Mouse (Mus musculus) embryonic facial prominence, embryonic 13.5 days (tissue): ENCODE results near the gene Gm28308. TPM values are rescaled to one million over a fixed set of nuclear protein-coding genes. Genes with fewer than 3 reads are reported as not detected.

ENCODE experiments used
- ATAC-seq: fragments of 200-750 bp; cut with Nextera tagmentation; 2 replicates; pipeline ENCODE4 v1.8.0; 2017; ENCODE audit warnings: low read depth; ENCODE audit not compliant: insufficient number of reproducible peaks, insufficient read depth, low FRiP score, low TSS enrichment
- H3K27ac ChIP-seq: fragments of 300-500 bp; sonication (generic); 2 replicates; pipeline ENCODE4 v1.5.1; 2015; ENCODE audit warnings: moderate library complexity, mild to moderate bottlenecking, inconsistent platforms
- H3K27me3 ChIP-seq: fragments of 300-500 bp; sonication (generic); 2 replicates; pipeline ENCODE4 v1.6.1; 2015; ENCODE audit warnings: mild to moderate bottlenecking, inconsistent platforms
- H3K36me3 ChIP-seq: fragments of 300-500 bp; sonication (generic); 2 replicates; pipeline ENCODE4 v1.6.1; 2015; ENCODE audit warnings: mild to moderate bottlenecking, inconsistent platforms
- H3K4me1 ChIP-seq: fragments of 300-500 bp; sonication (generic); 2 replicates; pipeline ENCODE4 v1.6.1; 2015; ENCODE audit warnings: inconsistent platforms
- H3K4me2 ChIP-seq: fragments of 300-500 bp; sonication (generic); 2 replicates; pipeline ENCODE4 v1.6.1; 2015; ENCODE audit warnings: moderate library complexity, mild to moderate bottlenecking, inconsistent platforms
- H3K4me3 ChIP-seq: fragments of 300-500 bp; sonication (generic); 2 replicates; pipeline ENCODE4 v1.5.1; 2015; ENCODE audit warnings: mild to moderate bottlenecking, inconsistent platforms
- H3K9ac ChIP-seq: fragments of 300-500 bp; sonication (generic); 2 replicates; pipeline ENCODE4 v1.6.1; 2015; ENCODE audit warnings: mild to moderate bottlenecking, inconsistent platforms
- H3K9me3 ChIP-seq: fragments of 300-500 bp; sonication (generic); 2 replicates; pipeline ENCODE4 v1.6.1; 2016; ENCODE audit warnings: inconsistent platforms
- WGBS: fragments of 180-500 bp; shearing (Covaris S2); methylation state at CpG from one replicate; pipeline ENCODE4 v1.1.7; 2015; ENCODE audit warnings: mixed read lengths; 5-methylcytosine and 5-hydroxymethylcytosine counted together
- polyA plus RNA-seq: library from polyadenylated mRNA; unstranded; fragments of >200 nt; fragmentation: Nextera tagmentation; extraction: Ambion mirVana; gene quantifications from 2 replicates; pipeline ENCODE4 v1.2.1, GENCODE M21; 2015

Gene Gm28308
- polyA plus RNA-seq, 1 experiment from 2014 or later, result not detected

- H3K9me3 ChIP-seq, result no peaks in the 10 kb centered on the region
- no peak overlapping the region for H3K9ac ChIP-seq
- no peak overlapping the region for H3K4me2 ChIP-seq
- WGBS, result 17% methylated on average over 6 of the region's 6 CpGs
- no peak overlapping the region for H3K4me3 ChIP-seq
- 0 out of 2 replicates have a peak, but pooled peaks cover 8% of the 10 kb centered on the region for H3K4me1 ChIP-seq
- no peak overlapping the region for H3K27ac ChIP-seq
- peaks cover 98% of the 10 kb centered on the region for H3K27me3 ChIP-seq
- ATAC-seq, result no peak
- H3K36me3 ChIP-seq, result no peaks in the 10 kb centered on the region
Measured at GRCm38 (mm10) chr6:52235866-52236265, 22.7 kb upstream of the Gm28308 start.

DNA sequence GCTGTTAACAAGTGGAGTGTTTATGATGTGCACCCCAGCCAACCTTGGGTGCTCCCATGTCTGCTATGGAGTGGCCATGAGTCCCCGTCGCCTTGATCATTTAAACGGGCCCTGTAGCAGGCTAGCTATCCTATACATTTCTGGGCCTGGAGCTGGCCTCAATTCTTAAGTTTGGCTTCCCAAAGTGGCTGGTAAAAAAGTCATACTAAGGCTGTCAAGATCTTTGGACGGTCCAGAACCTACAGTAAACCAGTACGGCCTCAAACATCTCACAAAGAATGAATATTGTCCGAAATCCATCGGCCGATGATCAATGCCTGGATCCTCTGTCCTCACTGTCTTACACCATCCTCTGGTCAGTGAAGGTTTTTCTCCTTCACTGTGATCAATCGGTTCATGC is 22.1 kb upstream of the Gm28308 start:
- Histone ChIP-seq H3K4me3 (no peak overlapping the region), H3K27me3 (peaks cover 98% of the 10 kb centered on the region), H3K4me1 (peaks cover 8% of the 10 kb centered on the region; the same call in 1 of the 2 replicates), H3K27ac (no peak overlapping the region), H3K9ac (no peak overlapping the region), H3K36me3 (no peaks in the 10 kb centered on the region), H3K4me2 (no peak overlapping the region), H3K9me3 (no peaks in the 10 kb centered on the region)
- no peak for ATAC-seq
- WGBS, result 23% methylated on average over 9 of the region's 9 CpGs

DNA sequence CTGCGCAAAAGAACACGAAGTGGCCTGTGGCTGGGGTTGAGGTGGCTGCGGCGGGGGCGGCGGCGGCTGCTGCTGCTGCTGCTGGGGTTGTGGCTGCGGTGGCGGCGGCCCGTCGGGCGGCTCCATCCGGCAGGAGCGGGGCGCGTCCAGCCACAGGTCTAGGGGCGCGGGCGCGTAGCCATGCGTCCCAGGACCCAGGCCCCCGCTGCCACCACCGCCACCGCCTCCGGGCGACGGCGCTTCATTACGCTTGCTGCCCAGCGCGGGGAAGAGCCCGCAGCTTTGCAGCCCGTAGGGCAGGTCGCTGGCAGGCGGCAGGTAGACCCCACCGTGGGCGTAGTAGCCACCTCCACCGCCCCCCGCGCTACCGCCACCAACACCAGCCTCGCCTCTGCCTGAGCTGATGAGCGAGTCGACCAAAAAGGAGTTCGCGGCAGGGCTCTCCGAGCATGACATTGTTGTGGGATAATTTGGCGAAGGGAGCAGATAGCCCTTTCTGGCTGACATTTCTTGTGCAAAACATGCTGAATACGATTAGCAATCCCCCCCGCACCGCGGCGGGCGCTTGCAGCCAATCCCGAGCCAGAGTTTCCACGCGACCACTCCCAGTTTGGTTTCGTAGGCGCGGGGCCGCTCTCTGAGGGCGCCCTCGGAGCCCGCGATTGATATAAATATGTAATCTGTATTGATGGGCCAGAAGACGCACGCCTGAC is 21.4 kb upstream of the Gm28308 start:
- H3K4me3 ChIP-seq, result peak overlapping the region; percentile 13; the same call in 1 of the 2 replicates
- no peaks in the 10 kb centered on the region for H3K36me3 ChIP-seq
- no peak for ATAC-seq
- H3K27ac ChIP-seq, result no peak overlapping the region
- H3K9ac ChIP-seq, result no peak overlapping the region
- 1% methylated on average over 67 of the region's 68 CpGs for WGBS
- H3K27me3 ChIP-seq, result peaks cover 98% of the 10 kb centered on the region
- no peaks in the 10 kb centered on the region for H3K9me3 ChIP-seq
- peaks cover 11% of the 10 kb centered on the region; the same call in 1 of the 2 replicates for H3K4me1 ChIP-seq
- no peak overlapping the region for H3K4me2 ChIP-seq

- peaks cover 14% of the 10 kb centered on the region; the same call in 1 of the 2 replicates for H3K4me1 ChIP-seq
- H3K36me3 ChIP-seq, result no peaks in the 10 kb centered on the region
- ATAC-seq, result no peak
- peaks cover 99% of the 10 kb centered on the region for H3K27me3 ChIP-seq
- no peaks in the 10 kb centered on the region for H3K9me3 ChIP-seq
- H3K4me2 ChIP-seq, result no peak overlapping the region
- 1% methylated on average over 70 of the region's 70 CpGs for whole genome bisulfite sequencing
- no peak overlapping the region for H3K27ac ChIP-seq
- no peak overlapping the region for H3K9ac ChIP-seq
- H3K4me3 ChIP-seq, result peak overlapping the region; percentile 13; the same call in 1 of the 2 replicates
Measured at GRCm38 (mm10) chr6:52233546-52234427, 20.6 kb upstream of the Gm28308 start.

DNA sequence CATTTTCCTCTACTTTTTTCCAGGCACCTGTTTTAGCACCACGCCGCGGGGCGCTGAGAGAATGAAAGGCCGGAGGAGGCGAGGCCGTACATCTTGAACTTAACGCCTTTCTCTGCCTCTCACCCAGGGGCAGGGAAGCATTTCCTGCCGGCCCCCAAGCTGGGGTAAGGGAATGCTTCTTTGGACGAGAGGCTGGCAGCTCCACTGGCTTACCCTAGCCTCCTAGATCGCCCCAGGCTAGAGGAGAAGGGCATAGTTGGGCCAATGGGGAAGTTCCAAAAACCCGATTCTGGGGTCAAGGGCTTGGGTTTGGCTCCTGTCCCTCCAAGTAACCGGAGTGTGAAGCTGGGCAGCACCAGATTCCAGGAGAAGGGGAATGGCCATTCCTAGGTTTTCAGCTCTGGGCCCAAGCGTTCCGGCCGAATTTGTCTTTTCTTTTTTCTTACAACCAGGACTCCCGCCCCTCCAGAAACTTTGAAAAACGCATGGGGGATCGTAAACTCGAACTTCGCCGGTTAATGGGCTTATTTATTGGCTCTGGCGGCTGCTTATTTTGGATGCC is 19.9 kb upstream of the Gm28308 start:
- H3K4me3 ChIP-seq, result no peak overlapping the region
- no peak overlapping the region for H3K4me2 ChIP-seq
- H3K27me3 ChIP-seq, result peaks cover 98% of the 10 kb centered on the region
- no peaks in the 10 kb centered on the region for H3K9me3 ChIP-seq
- no peak for ATAC-seq
- no peak overlapping the region for H3K9ac ChIP-seq
- 3% methylated on average over 23 of the region's 23 CpGs for WGBS
- no peak overlapping the region for H3K27ac ChIP-seq
- H3K4me1 ChIP-seq, result peaks cover 14% of the 10 kb centered on the region; the same call in 1 of the 2 replicates
- no peaks in the 10 kb centered on the region for H3K36me3 ChIP-seq

DNA sequence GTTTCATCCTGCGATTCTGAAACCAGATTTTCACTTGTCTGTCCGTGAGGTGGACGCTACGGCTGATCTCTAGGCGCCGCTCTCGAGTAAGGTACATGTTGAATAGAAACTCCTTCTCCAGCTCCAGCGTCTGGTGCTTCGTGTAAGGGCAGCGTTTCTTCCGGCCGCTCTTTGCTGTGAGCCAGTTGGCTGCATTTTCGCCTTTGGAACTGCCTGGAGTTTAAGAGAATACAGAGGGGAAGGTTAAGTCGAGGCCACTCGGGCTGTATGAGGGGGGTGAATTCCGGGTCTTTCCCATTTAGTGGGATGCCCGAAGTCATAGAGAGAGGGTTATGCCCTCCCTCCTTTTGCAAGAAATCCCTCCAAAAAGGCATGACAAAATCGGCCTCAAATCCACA is 19.4 kb upstream of the Gm28308 start:
- Histone ChIP-seq H3K9me3 (no peaks in the 10 kb centered on the region), H3K9ac (no peak overlapping the region), H3K36me3 (no peaks in the 10 kb centered on the region), H3K27ac (no peak overlapping the region), H3K4me1 (peaks cover 14% of the 10 kb centered on the region; the same call in 1 of the 2 replicates), H3K4me2 (no peak overlapping the region), H3K27me3 (peaks cover 97% of the 10 kb centered on the region), H3K4me3 (no peak overlapping the region)
- WGBS, result under 1% methylated on average over 18 of the region's 18 CpGs
- no peak for ATAC-seq

DNA sequence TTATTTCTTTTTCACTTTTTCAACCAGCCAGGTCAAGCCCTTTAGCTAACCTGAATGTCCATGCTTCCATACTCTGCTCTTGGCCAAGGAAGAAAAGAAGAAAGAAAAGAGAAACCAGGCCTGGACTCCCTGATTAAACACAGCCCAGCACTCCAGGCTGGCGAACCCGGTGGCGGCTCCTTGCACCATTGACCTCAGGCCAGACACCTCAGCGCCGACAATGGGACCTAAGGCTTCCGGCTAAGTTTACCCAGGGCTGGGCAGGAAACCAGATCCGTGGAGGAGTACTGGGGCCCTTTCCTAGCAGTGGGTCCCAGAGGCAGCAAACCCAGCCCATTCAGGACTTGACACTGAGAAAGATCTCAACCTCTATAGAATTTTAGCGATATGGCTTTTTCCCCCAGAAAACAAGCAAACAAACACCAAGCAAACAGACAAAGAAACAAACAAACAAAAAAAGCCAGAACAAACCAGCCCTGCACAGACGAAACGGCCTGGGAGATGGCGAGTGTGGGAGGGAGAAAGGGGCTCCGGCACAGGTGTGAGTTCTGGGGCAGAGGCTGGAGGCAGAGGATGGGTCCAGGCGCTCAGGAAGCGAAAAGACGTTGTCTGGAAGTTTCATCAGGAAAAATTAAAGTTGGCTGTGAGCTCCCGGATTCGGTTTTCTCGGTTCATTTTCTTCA is 18.9 kb upstream of the Gm28308 start:
- Histone ChIP-seq H3K27me3 (peaks cover 97% of the 10 kb centered on the region), H3K9me3 (no peaks in the 10 kb centered on the region), H3K4me2 (no peak overlapping the region), H3K4me1 (peaks cover 14% of the 10 kb centered on the region; the same call in 1 of the 2 replicates), H3K36me3 (no peaks in the 10 kb centered on the region), H3K9ac (no peak overlapping the region), H3K27ac (no peak overlapping the region), H3K4me3 (no peak overlapping the region)
- no peak for ATAC-seq
- under 1% methylated on average over 18 of the region's 18 CpGs for WGBS

- H3K27ac ChIP-seq, result no peak within 1 kb of the TSS
- no peak for ATAC-seq
- H3K4me2 ChIP-seq, result no peak within 1 kb of the TSS
- peaks cover 97% of the 10 kb centered on the region for H3K27me3 ChIP-seq
- H3K4me3 ChIP-seq, result no peak within 1 kb of the TSS
- no peaks in the 10 kb centered on the region for H3K9me3 ChIP-seq
- 3% methylated on average over 23 of the region's 36 CpGs for WGBS
- no peaks in the 10 kb centered on the region for H3K36me3 ChIP-seq
- no peak within 1 kb of the TSS for H3K9ac ChIP-seq
- peaks cover 17% of the 10 kb centered on the region; the same call in 1 of the 2 replicates for H3K4me1 ChIP-seq
Measured at GRCm38 (mm10) chr6:52230516-52231165, 17.5 kb upstream of the Gm28308 start, which contains the start of gene Hoxa9. Gene Hoxa9 (minus strand): TSS chr6:52231089.

DNA sequence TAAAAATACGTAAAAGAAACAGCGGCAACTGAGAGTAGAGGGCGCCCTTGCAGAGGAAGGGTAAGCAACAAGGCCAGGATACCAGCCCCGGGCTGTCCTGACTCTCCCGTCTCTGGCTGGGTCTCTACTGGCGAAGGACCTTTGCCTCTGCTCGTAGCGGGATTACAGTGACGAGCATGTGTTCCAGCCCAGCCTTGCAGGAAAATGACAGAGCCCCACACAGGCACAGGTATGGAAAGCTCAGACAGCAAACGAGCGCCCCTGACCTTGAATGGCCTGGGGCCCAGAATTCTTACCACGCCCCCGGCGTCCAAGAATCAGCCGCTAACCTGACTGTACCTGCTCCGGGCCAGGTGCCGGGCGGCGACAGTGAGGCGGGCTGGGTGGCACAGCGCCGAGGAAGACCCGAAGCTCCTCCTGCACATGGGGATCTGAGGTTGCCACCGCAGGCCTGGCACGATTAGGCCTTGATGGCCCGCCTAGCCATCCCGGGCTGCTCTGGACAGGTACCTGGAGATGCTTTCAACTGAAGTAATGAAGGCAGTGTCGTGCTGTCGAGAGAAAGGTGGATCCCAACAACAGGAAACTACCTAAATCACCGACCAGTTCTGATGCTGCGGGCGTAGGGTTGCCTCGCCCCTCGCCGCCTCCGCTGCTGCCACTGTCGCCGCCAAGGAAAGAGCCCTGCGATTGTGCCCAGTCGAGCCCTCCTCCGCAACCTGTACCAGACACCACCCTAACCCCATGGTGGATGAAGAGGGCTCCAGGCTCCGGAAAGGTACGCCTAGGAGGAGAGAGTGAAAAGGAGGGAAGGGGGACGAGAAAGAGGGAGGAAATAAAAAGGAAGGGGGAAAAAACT is 16.6 kb upstream of the Gm28308 start:
- Histone ChIP-seq H3K36me3 (no peaks in the 10 kb centered on the region), H3K27ac (no peak overlapping the region), H3K4me1 (peaks cover 17% of the 10 kb centered on the region; the same call in 1 of the 2 replicates), H3K4me3 (no peak overlapping the region), H3K4me2 (no peak overlapping the region), H3K9ac (no peak overlapping the region), H3K27me3 (peaks cover 97% of the 10 kb centered on the region), H3K9me3 (no peaks in the 10 kb centered on the region)
- ATAC-seq, result no peak
- 2% methylated on average over 44 of the region's 44 CpGs for WGBS
